Mouse (Mus musculus) kidney, postnatal 25 days (tissue): Measurements from ENCODE around the gene Pygo1.

ENCODE experiments used
- DNase-seq, 2 experiments: peaks; one replicate each; pipeline ENCODE4 v3.0.0; 2021; ENCODE audit warnings: mixed read lengths in 2 of 2

The Pygo1 gene

DNA sequence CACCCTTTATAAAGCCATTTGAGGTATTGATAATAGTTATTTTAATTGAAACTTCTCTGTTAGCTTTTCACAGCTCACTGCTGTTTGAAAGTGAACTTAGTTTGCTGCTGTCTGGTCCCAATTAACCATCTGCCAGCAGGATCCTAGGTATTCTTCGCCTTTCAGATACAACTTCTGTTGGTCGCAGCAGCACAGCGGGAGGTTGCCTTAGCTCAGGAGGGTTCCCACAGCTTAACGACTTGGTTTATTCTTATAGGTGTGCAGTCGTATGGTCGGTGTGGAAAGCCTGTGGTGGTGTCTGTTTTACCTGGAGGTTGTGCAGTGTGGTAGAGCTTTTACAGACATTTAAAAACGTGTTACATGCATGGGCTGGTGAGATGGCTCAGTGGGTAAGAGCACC, 71.4 kb downstream of the Pygo1 start:
- DNase-seq = no peak

DNA sequence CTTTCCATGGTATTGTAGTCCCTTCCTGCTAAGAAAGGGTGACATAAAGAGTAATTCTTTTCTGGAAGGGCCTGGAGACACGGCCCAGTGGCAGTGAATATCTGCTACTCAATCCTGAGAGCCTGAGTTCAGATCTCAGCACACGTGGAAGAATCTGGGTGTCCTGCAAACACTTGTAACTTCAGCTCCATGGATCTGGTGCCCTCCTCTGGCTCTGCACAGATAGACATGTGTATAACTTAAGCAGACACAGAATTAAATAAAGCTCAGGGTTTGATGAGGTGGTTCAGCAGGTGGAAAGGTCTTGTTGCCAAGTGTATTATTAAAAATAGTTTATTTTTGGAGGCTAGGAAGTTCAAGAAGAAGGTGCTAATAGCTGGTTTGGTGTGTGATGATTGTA, 75.0 kb downstream of the Pygo1 start:
- no peak for DNase-seq

DNA sequence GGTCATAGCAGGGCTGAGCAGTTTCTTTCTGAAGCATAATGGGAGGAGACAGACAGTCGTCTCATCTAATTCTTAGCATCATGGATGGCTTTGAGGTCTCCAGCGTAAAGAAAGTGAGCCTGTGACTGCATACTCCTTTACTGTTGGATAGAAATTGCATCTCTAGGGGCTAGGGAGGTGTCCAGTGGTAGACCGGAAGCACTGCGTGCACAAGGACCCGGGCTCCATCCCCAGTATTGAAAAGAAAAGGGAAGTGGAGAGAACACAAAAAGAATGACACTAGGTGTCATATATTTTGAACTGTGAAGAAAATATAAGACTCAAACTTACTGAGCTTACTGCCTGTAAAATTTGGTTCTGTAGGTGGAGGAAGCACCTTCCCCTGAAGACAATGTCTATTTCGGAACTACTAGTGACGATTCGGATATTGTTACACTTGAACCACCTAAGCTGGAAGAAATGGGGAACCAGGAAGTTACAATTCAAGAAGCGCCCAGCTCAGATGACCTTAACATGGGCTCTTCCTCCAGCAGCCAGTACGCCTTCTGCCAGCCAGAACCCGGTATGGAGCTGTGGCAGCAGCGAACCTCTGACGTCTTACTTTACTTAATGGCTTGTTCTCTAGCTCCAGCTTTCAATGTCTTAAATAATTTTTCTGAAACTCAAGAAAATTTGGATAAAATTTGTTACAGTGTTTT, 76.0 kb downstream of the Pygo1 start:
- no peak for DNase-seq
